Mouse (Mus musculus) liver, postnatal 0 days (tissue): ENCODE results near the gene Pawr.

ENCODE experiments used
- CTCF ChIP-seq: sonication (generic); IDR thresholded peaks from 2 replicates; pipeline ENCODE4 v1.5.1; 2016; ENCODE audit warnings: antibody characterized with exemption, low read depth
- EP300 ChIP-seq: IDR thresholded peaks from 2 replicates; pipeline ENCODE4 v1.6.1; 2016; ENCODE audit warnings: antibody characterized with exemption, low read depth, mild to moderate bottlenecking

GRCm38 (mm10) chr10:108292651-108293050 lies 39.3 kb upstream of the Pawr start:
- TF ChIP-seq CTCF (no peak), EP300 (no peak)
